Mouse (Mus musculus) heart, embryonic 14.5 days (tissue): ENCODE results near the gene Ube2s. TPM values are rescaled to one million over a fixed set of nuclear protein-coding genes. Genes with fewer than 3 reads are reported as not detected.
A peak's percentile ranks its signal among the peaks of the same experiment; 100 is the strongest.
"Not testable (repeated sequence)": the region's sequence is repeated elsewhere in the genome, so short reads cannot be mapped to it uniquely, and the experiment has no call there.

Source experiments
- ATAC-seq: fragments of 200-750 bp; cut with Nextera tagmentation; 2 replicates; pipeline ENCODE4 v1.8.0; 2017; ENCODE audit warnings: low read depth, moderate TSS enrichment; ENCODE audit not compliant: insufficient number of reproducible peaks, insufficient read depth, low FRiP score
- H3K27ac ChIP-seq, 2 experiments: fragments of 200-500 bp in 1 of 2; fragments of 300-500 bp in 1 of 2; sonication (generic) in 1 of 2; replicated peaks in 1 of 2; 2 replicates each; pipeline ENCODE4 v1.5.1; 2012 to 2014; ENCODE audit warnings: low read depth in 2 of 2, low read length in 2 of 2, control low read depth in 1 of 2, mild to moderate bottlenecking in 1 of 2, mixed read lengths in 1 of 2; ENCODE audit not compliant: control insufficient read depth in 1 of 2, insufficient read depth in 1 of 2
- H3K27me3 ChIP-seq: fragments of 300-500 bp; sonication (generic); 2 replicates; pipeline ENCODE4 v1.6.1; 2014; ENCODE audit warnings: mild to moderate bottlenecking, low read length, control low read depth; ENCODE audit not compliant: control insufficient read depth, insufficient read depth
- H3K36me3 ChIP-seq: fragments of 300-500 bp; sonication (generic); 2 replicates; pipeline ENCODE4 v1.6.1; 2014; ENCODE audit warnings: mild to moderate bottlenecking, control low read depth, low read length, mixed read lengths; ENCODE audit not compliant: control insufficient read depth, insufficient read depth
- H3K4me1 ChIP-seq, 2 experiments: fragments of 200-500 bp in 1 of 2; fragments of 300-500 bp in 1 of 2; sonication (generic) in 1 of 2; 2 replicates each; pipeline ENCODE4 v1.6.1; 2012 to 2014; ENCODE audit warnings: low read length in 2 of 2, control low read depth in 1 of 2, mixed read lengths in 1 of 2; ENCODE audit not compliant: control insufficient read depth in 2 of 2, insufficient read depth in 2 of 2
- H3K4me2 ChIP-seq: fragments of 300-500 bp; sonication (generic); 2 replicates; pipeline ENCODE4 v1.6.1; 2014; ENCODE audit warnings: mild to moderate bottlenecking, low read length
- H3K4me3 ChIP-seq, 2 experiments: fragments of 200-500 bp in 1 of 2; fragments of 300-500 bp in 1 of 2; sonication (generic) in 1 of 2; 2 replicates each; pipeline ENCODE4 v1.5.1; 2012 to 2014; ENCODE audit warnings: low read length in 2 of 2, mild to moderate bottlenecking in 2 of 2, control low read depth in 1 of 2, low read depth in 1 of 2, moderate library complexity in 1 of 2; ENCODE audit not compliant: control insufficient read depth in 1 of 2, insufficient read depth in 1 of 2
- H3K9ac ChIP-seq: fragments of 300-500 bp; sonication (generic); 2 replicates; pipeline ENCODE4 v1.6.1; 2014; ENCODE audit warnings: mild to moderate bottlenecking, low read length
- H3K9me3 ChIP-seq: fragments of 300-500 bp; sonication (generic); 2 replicates; pipeline ENCODE4 v1.6.1; 2016; ENCODE audit warnings: low read length, control low read depth; ENCODE audit not compliant: control insufficient read depth
- WGBS: fragments of 180-500 bp; shearing (Covaris S2); extraction: QIAGEN DNeasy Blood & Tissue Kit; methylation state at CpG from one replicate; pipeline ENCODE4 v1.1.7; 2014; 5-methylcytosine and 5-hydroxymethylcytosine counted together
- polyA plus RNA-seq: library from polyadenylated mRNA; unstranded; fragments of >200 nt; fragmentation: Nextera tagmentation; extraction: Ambion mirVana; gene quantifications from 2 replicates; pipeline ENCODE4 v1.2.1, GENCODE M21; 2014

The Ube2s gene
- polyA plus RNA-seq, 1 experiment from 2014 or later, result 408 TPM

- H3K9me3 ChIP-seq, H3K27me3 ChIP-seq, H3K9ac ChIP-seq, H3K4me3 ChIP-seq, H3K27ac ChIP-seq, H3K36me3 ChIP-seq, ATAC-seq, H3K4me2 ChIP-seq: not testable (repeated sequence)
- peaks cover 10 to 11% of the 10 kb centered on the region in 2 experiments; a peak in 3 of 4 replicates for H3K4me1 ChIP-seq
- 81% methylated on average over 7 of the region's 7 CpGs for WGBS
Measured at GRCm38 (mm10) chr7:4820925-4821324, 8.5 kb upstream of the Ube2s start.

DNA sequence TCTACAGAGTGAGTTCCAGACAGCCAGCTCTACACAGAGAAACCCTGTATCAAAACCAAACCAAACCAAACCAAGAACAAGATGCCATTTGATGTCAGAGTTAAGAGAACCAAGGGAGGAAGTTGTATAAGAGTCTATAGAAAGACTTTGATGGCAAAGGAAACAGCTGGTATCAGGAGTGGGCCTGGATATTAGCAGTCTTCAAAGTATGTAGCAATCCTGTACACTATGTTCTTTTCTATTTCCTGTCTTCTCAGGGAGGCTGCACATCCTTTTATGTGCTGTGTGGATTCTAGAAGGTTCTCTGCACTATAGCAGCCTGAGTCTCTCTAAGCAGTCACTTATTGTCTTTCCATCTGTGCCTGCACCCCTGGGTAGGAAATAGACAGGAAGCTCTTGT is 4.2 kb upstream of the Ube2s start:
- ATAC-seq, result no peak
- no peaks in the 10 kb centered on the region for H3K9me3 ChIP-seq
- no peak overlapping the region for H3K4me3 ChIP-seq
- H3K4me1 ChIP-seq, result peaks cover 5% of the 10 kb centered on the region in 2 experiments; a peak in 3 of 4 replicates
- no peak overlapping the region for H3K4me2 ChIP-seq
- no peak overlapping the region for H3K9ac ChIP-seq
- no peak overlapping the region for H3K27ac ChIP-seq
- H3K27me3 ChIP-seq, result no peaks in the 10 kb centered on the region
- no peaks in the 10 kb centered on the region for H3K36me3 ChIP-seq

- Histone ChIP-seq H3K36me3 (peaks cover 28% of the 10 kb centered on the region), H3K4me2 (peak overlapping the region; percentile 68), H3K4me1 (peaks cover 8 to 27% of the 10 kb centered on the region in 2 experiments), H3K9ac (peak overlapping the region; percentile 51), H3K9me3 (no peaks in the 10 kb centered on the region), H3K27ac (peak overlapping the region; percentile 76 to 99), H3K4me3 (peak overlapping the region; percentile 78 to 99), H3K27me3 (no peaks in the 10 kb centered on the region)
- ATAC-seq, result no peak
- WGBS, result 29% methylated on average over 8 of the region's 8 CpGs
Measured at GRCm38 (mm10) chr7:4813105-4813791, 858 bp upstream of the Ube2s start.

- ATAC-seq, result peak; percentile 33; the same call in 1 of the 2 replicates
- H3K4me2 ChIP-seq, result peak overlapping the region; percentile 82
- peak overlapping the region; percentile 98 to 99 for H3K27ac ChIP-seq
- H3K4me3 ChIP-seq, result peak overlapping the region; percentile 78 to 99
- H3K4me1 ChIP-seq, result peaks cover 8 to 27% of the 10 kb centered on the region in 2 experiments
- peak overlapping the region; percentile 92 for H3K9ac ChIP-seq
- no peaks in the 10 kb centered on the region for H3K27me3 ChIP-seq
- H3K36me3 ChIP-seq, result peaks cover 39% of the 10 kb centered on the region
- under 1% methylated on average over 30 of the region's 36 CpGs for WGBS
- no peaks in the 10 kb centered on the region for H3K9me3 ChIP-seq
Measured at GRCm38 (mm10) chr7:4811842-4812302, 518 bp downstream of the Ube2s start.

- H3K4me1 ChIP-seq, result peaks cover 8 to 27% of the 10 kb centered on the region in 2 experiments
- not testable (repeated sequence) for H3K27me3 ChIP-seq, H3K9me3 ChIP-seq, ATAC-seq
- H3K4me3 ChIP-seq, result peak overlapping the region; percentile 78 to 99
- peak overlapping the region; percentile 82 for H3K4me2 ChIP-seq
- H3K27ac ChIP-seq, result peak overlapping the region; percentile 98 to 99; a peak in 2 of 4 replicates
- WGBS, result 26% methylated on average over 10 of the region's 10 CpGs
- H3K36me3 ChIP-seq, result peaks cover 47% of the 10 kb centered on the region
- peak overlapping the region; percentile 92 for H3K9ac ChIP-seq
Measured at GRCm38 (mm10) chr7:4811131-4811530, 1.3 kb downstream of the Ube2s start.

GRCm38 (mm10) chr7:4806716-4807115 is 5.7 kb downstream of the Ube2s start:
- H3K27me3 ChIP-seq, result no peaks in the 10 kb centered on the region
- peaks cover 5 to 22% of the 10 kb centered on the region in 2 experiments for H3K4me1 ChIP-seq
- no peak overlapping the region for H3K9ac ChIP-seq
- H3K27ac ChIP-seq, result no peak overlapping the region
- H3K4me3 ChIP-seq, result no peak overlapping the region
- no peaks in the 10 kb centered on the region for H3K9me3 ChIP-seq
- ATAC-seq, result no peak
- H3K36me3 ChIP-seq, result peaks cover 68% of the 10 kb centered on the region
- no peak overlapping the region for H3K4me2 ChIP-seq
- 88% methylated on average over 7 of the region's 7 CpGs for WGBS

DNA sequence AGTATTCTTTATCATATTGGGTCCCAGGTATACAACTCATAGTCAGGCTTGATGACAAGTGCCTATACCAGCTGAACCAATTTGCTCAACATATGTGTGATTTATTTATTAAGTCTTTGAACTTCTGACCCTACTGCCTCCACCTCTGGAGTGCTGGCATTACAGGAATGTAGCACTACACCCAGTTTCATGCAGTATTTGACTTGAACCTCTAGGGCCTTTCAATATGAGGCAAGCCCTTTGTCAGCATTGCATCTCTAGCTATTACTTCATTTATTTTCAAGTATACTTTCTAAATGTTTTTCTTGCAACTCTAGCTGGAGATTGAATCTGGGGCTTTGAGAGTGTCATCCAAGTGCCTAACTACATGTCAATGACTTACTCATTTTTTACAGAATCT is 10.1 kb downstream of the Ube2s start:
- Histone ChIP-seq H3K4me3 (no peak overlapping the region), H3K4me2 (no peak overlapping the region), H3K27me3 (no peaks in the 10 kb centered on the region), H3K27ac (no peak overlapping the region), H3K9ac (no peak overlapping the region), H3K4me1 (no peaks in the 10 kb centered on the region), H3K9me3 (no peaks in the 10 kb centered on the region), H3K36me3 (peaks cover 41% of the 10 kb centered on the region)
- no peak for ATAC-seq
